Mouse (Mus musculus): ENCODE results near the gene Prkcb. TPM values are rescaled to one million over a fixed set of nuclear protein-coding genes. Genes with fewer than 3 reads are reported as not detected.

Gene Prkcb
- polyA plus RNA-seq, 1 experiment from 2014 or later, result 139 TPM

GRCm38 (mm10) chr7:122623753-122624152 is 335.2 kb downstream of the Prkcb start:
- Histone ChIP-seq H3K4me1 (ENCODE audit: control insufficient read depth, insufficient read depth, low read depth, low read length) (peaks cover 11% of the 10 kb centered on the region), H3K27ac (ENCODE audit: low read depth, low read length) (no peak overlapping the region), H3K36me3 (ENCODE audit: control insufficient read depth, insufficient read depth, low read length) (no peaks in the 10 kb centered on the region), H3K9ac (ENCODE audit: low read depth, low read length) (no peak overlapping the region), H3K27me3 (replicated peaks; ENCODE audit: control insufficient read depth, insufficient read depth, low read length) (no peaks in the 10 kb centered on the region), H3K4me2 (ENCODE audit: low read length) (no peak overlapping the region), H3K9me3 (ENCODE audit: control insufficient read depth, low read length) (no peaks in the 10 kb centered on the region), H3K4me3 (ENCODE audit: low read length) (no peak overlapping the region)
- 61% methylated on average over 1 of the region's 1 CpGs for WGBS
- no peak for ATAC-seq

- no peaks in the 10 kb centered on the region for H3K27me3 ChIP-seq (replicated peaks; ENCODE audit: control insufficient read depth, insufficient read depth, low read length)
- no peaks in the 10 kb centered on the region for H3K36me3 ChIP-seq (ENCODE audit: control insufficient read depth, insufficient read depth, low read length)
- H3K4me2 ChIP-seq (ENCODE audit: low read length), result no peak overlapping the region
- 79% methylated on average over 5 of the region's 5 CpGs for WGBS
- H3K4me3 ChIP-seq (ENCODE audit: low read length), result no peak overlapping the region
- H3K9ac ChIP-seq (ENCODE audit: low read depth, low read length), result no peak overlapping the region
- H3K9me3 ChIP-seq (ENCODE audit: control insufficient read depth, low read length), result no peaks in the 10 kb centered on the region
- no peaks in the 10 kb centered on the region for H3K4me1 ChIP-seq (ENCODE audit: control insufficient read depth, insufficient read depth, low read depth, low read length)
- no peak for ATAC-seq
- H3K27ac ChIP-seq (ENCODE audit: low read depth, low read length), result no peak overlapping the region
These were observed 339.5 kb downstream of the Prkcb start for GRCm38 (mm10) chr7:122628050-122628449.

DNA sequence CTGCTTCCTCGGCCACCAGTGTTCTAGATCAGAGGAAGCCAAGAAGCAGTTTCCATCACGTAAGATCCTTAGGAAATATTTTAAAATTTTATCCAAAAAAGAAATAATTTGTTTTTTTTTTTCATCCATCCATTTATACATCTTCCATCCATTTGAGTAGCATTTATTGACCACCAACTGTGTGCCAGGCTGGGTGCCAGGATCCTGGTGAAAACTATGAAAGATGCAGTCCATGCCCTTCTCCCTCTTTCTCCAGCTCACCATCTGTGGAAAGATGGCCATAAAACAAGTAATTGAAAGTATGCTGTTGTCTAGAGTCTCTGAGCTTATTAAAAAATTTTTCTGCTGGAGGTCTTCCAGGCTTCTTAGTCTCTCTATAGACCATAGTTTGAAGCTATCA is 341.8 kb downstream of the Prkcb start:
- H3K4me3 ChIP-seq (ENCODE audit: low read length), result no peak overlapping the region
- no peaks in the 10 kb centered on the region for H3K4me1 ChIP-seq (ENCODE audit: control insufficient read depth, insufficient read depth, low read depth, low read length)
- no peak for ATAC-seq
- H3K9me3 ChIP-seq (ENCODE audit: control insufficient read depth, low read length), result no peaks in the 10 kb centered on the region
- WGBS, result 89% methylated on average over 2 of the region's 2 CpGs
- H3K27ac ChIP-seq (ENCODE audit: low read depth, low read length), result no peak overlapping the region
- no peak overlapping the region for H3K9ac ChIP-seq (ENCODE audit: low read depth, low read length)
- H3K27me3 ChIP-seq (replicated peaks; ENCODE audit: control insufficient read depth, insufficient read depth, low read length), result no peaks in the 10 kb centered on the region
- no peaks in the 10 kb centered on the region for H3K36me3 ChIP-seq (ENCODE audit: control insufficient read depth, insufficient read depth, low read length)
- no peak overlapping the region for H3K4me2 ChIP-seq (ENCODE audit: low read length)

GRCm38 (mm10) chr7:122631151-122631550 is 342.6 kb downstream of the Prkcb start:
- no peaks in the 10 kb centered on the region for H3K9me3 ChIP-seq (ENCODE audit: control insufficient read depth, low read length)
- no peak overlapping the region for H3K27ac ChIP-seq (ENCODE audit: low read depth, low read length)
- H3K4me2 ChIP-seq (ENCODE audit: low read length), result no peak overlapping the region
- ATAC-seq, result no peak
- no peak overlapping the region for H3K4me3 ChIP-seq (ENCODE audit: low read length)
- WGBS, result 68% methylated on average over 3 of the region's 3 CpGs
- no peaks in the 10 kb centered on the region for H3K36me3 ChIP-seq (ENCODE audit: control insufficient read depth, insufficient read depth, low read length)
- H3K4me1 ChIP-seq (ENCODE audit: control insufficient read depth, insufficient read depth, low read depth, low read length), result no peaks in the 10 kb centered on the region
- H3K27me3 ChIP-seq (replicated peaks; ENCODE audit: control insufficient read depth, insufficient read depth, low read length), result no peaks in the 10 kb centered on the region
- no peak overlapping the region for H3K9ac ChIP-seq (ENCODE audit: low read depth, low read length)

DNA sequence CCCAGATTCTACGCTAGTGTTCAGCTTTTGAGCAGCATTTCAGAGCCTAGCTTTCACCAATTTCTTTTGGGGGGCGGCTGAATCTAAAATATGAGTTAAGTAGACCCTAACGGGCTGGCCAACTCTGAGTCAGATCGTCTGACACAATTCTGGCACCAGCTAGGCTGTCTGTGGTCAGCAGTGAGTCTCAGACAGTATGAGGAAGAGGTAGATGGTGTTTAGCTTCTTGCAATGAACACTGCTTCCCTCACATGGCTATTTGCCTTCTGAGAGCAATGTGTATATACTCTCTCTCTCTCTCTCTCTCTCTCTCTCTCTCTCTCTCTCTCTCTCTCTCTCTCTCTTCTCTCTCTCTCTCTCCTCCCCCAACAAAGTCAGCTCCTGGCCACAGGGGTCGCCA is 344.4 kb downstream of the Prkcb start:
- H3K27ac ChIP-seq (ENCODE audit: low read depth, low read length), result no peak overlapping the region
- 78% methylated on average over 5 of the region's 5 CpGs for WGBS
- no peaks in the 10 kb centered on the region for H3K4me1 ChIP-seq (ENCODE audit: control insufficient read depth, insufficient read depth, low read depth, low read length)
- ATAC-seq, result no peak
- no peaks in the 10 kb centered on the region for H3K9me3 ChIP-seq (ENCODE audit: control insufficient read depth, low read length)
- H3K9ac ChIP-seq (ENCODE audit: low read depth, low read length), result no peak overlapping the region
- H3K27me3 ChIP-seq (replicated peaks; ENCODE audit: control insufficient read depth, insufficient read depth, low read length), result no peaks in the 10 kb centered on the region
- no peaks in the 10 kb centered on the region for H3K36me3 ChIP-seq (ENCODE audit: control insufficient read depth, insufficient read depth, low read length)
- H3K4me3 ChIP-seq (ENCODE audit: low read length), result no peak overlapping the region
- no peak overlapping the region for H3K4me2 ChIP-seq (ENCODE audit: low read length)

- Histone ChIP-seq H3K4me3 (ENCODE audit: low read length) (no peak overlapping the region), H3K9ac (ENCODE audit: low read depth, low read length) (no peak overlapping the region), H3K27ac (ENCODE audit: low read depth, low read length) (no peak overlapping the region), H3K4me2 (ENCODE audit: low read length) (no peak overlapping the region), H3K36me3 (ENCODE audit: control insufficient read depth, insufficient read depth, low read length) (no peaks in the 10 kb centered on the region), H3K9me3 (ENCODE audit: control insufficient read depth, low read length) (no peaks in the 10 kb centered on the region), H3K4me1 (ENCODE audit: control insufficient read depth, insufficient read depth, low read depth, low read length) (no peaks in the 10 kb centered on the region), H3K27me3 (replicated peaks; ENCODE audit: control insufficient read depth, insufficient read depth, low read length) (no peaks in the 10 kb centered on the region)
- 88% methylated on average over 5 of the region's 5 CpGs for WGBS
- ATAC-seq, result no peak
These were observed 344.9 kb downstream of the Prkcb start for GRCm38 (mm10) chr7:122633463-122633862.

GRCm38 (mm10) chr7:122643676-122644075 is 355.1 kb downstream of the Prkcb start:
- WGBS, result 88% methylated on average over 8 of the region's 8 CpGs
- no peak overlapping the region for H3K9ac ChIP-seq (ENCODE audit: low read depth, low read length)
- H3K4me1 ChIP-seq (ENCODE audit: control insufficient read depth, insufficient read depth, low read depth, low read length), result no peaks in the 10 kb centered on the region
- no peaks in the 10 kb centered on the region for H3K27me3 ChIP-seq (replicated peaks; ENCODE audit: control insufficient read depth, insufficient read depth, low read length)
- H3K4me3 ChIP-seq (ENCODE audit: low read length), result no peak overlapping the region
- H3K4me2 ChIP-seq (ENCODE audit: low read length), result no peak overlapping the region
- ATAC-seq, result no peak
- no peaks in the 10 kb centered on the region for H3K9me3 ChIP-seq (ENCODE audit: control insufficient read depth, low read length)
- H3K27ac ChIP-seq (ENCODE audit: low read depth, low read length), result no peak overlapping the region
- H3K36me3 ChIP-seq (ENCODE audit: control insufficient read depth, insufficient read depth, low read length), result no peaks in the 10 kb centered on the region

- Histone ChIP-seq H3K4me1 (ENCODE audit: control insufficient read depth, insufficient read depth, low read depth, low read length) (no peaks in the 10 kb centered on the region), H3K4me3 (ENCODE audit: low read length) (no peak overlapping the region), H3K4me2 (ENCODE audit: low read length) (no peak overlapping the region), H3K36me3 (ENCODE audit: control insufficient read depth, insufficient read depth, low read length) (no peaks in the 10 kb centered on the region), H3K27me3 (replicated peaks; ENCODE audit: control insufficient read depth, insufficient read depth, low read length) (no peaks in the 10 kb centered on the region), H3K27ac (ENCODE audit: low read depth, low read length) (no peak overlapping the region), H3K9me3 (ENCODE audit: control insufficient read depth, low read length) (no peaks in the 10 kb centered on the region), H3K9ac (ENCODE audit: low read depth, low read length) (no peak overlapping the region)
- no peak for ATAC-seq
- WGBS, result 78% methylated on average over 10 of the region's 10 CpGs
These were observed 360.8 kb downstream of the Prkcb start for GRCm38 (mm10) chr7:122649306-122649705.

DNA sequence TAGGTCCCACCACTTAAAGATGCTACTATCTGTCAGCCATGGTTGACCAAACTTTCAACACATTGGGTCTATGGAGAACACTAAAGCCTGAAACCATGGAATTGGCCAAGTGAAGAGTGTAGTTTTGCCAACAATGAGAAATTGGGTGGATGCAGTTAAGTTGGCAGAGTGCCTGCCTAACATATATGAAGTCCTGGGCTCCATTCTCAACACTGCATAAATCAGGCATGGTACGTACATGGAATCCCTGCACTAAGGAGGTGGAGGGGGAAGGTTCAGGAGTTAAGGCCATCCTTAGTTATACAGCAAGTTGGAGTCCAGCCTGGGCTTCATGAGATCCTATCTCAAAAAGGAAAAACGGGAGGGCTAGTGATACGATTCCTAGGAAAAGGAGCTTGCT is 364.0 kb downstream of the Prkcb start:
- no peak for ATAC-seq
- Histone ChIP-seq H3K27me3 (replicated peaks; ENCODE audit: control insufficient read depth, insufficient read depth, low read length) (no peaks in the 10 kb centered on the region), H3K4me3 (ENCODE audit: low read length) (no peak overlapping the region), H3K27ac (ENCODE audit: low read depth, low read length) (no peak overlapping the region), H3K4me2 (ENCODE audit: low read length) (no peak overlapping the region), H3K9me3 (ENCODE audit: control insufficient read depth, low read length) (no peaks in the 10 kb centered on the region), H3K4me1 (ENCODE audit: control insufficient read depth, insufficient read depth, low read depth, low read length) (no peaks in the 10 kb centered on the region), H3K36me3 (ENCODE audit: control insufficient read depth, insufficient read depth, low read length) (no peaks in the 10 kb centered on the region), H3K9ac (ENCODE audit: low read depth, low read length) (no peak overlapping the region)
- WGBS, result 75% methylated on average over 3 of the region's 3 CpGs

DNA sequence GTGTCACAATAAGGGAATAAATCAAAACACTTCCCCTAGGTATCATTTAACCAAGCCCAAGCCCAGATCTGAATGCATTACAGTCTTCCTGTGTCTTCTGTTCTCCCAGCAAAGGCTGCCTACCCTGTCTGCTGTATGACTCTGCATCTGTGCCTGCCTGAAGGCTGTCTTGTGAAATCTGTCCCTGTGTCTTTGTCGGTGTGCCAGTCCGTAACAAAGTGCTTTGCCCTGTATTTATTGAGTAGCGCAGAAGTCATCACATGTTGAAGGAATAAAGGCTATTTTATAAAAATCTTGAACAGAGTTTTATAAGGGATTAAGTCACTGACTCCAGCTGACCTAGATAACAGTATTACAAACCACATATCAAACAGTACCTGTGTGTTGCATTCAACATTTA is 368.1 kb downstream of the Prkcb start:
- no peak for ATAC-seq
- 91% methylated on average over 3 of the region's 3 CpGs for WGBS

More for the DNA sequence above, 368.1 kb downstream of the Prkcb start:
- Histone ChIP-seq H3K4me3 (ENCODE audit: low read length) (no peak overlapping the region), H3K9me3 (ENCODE audit: control insufficient read depth, low read length) (no peaks in the 10 kb centered on the region), H3K4me2 (ENCODE audit: low read length) (no peak overlapping the region), H3K9ac (ENCODE audit: low read depth, low read length) (no peak overlapping the region), H3K27ac (ENCODE audit: low read depth, low read length) (no peak overlapping the region), H3K27me3 (replicated peaks; ENCODE audit: control insufficient read depth, insufficient read depth, low read length) (no peaks in the 10 kb centered on the region), H3K36me3 (ENCODE audit: control insufficient read depth, insufficient read depth, low read length) (no peaks in the 10 kb centered on the region), H3K4me1 (ENCODE audit: control insufficient read depth, insufficient read depth, low read depth, low read length) (no peaks in the 10 kb centered on the region)
